Mouse (Mus musculus): ENCODE data around the gene Pgr. TPM values are rescaled to one million over a fixed set of nuclear protein-coding genes. Genes with fewer than 3 reads are reported as not detected.

Gene Pgr
- 2.5 and 2.7 TPM in 2 replicates for polyA plus RNA-seq (2014; fragmentation: Nextera tagmentation; extraction: Ambion mirVana)

DNA sequence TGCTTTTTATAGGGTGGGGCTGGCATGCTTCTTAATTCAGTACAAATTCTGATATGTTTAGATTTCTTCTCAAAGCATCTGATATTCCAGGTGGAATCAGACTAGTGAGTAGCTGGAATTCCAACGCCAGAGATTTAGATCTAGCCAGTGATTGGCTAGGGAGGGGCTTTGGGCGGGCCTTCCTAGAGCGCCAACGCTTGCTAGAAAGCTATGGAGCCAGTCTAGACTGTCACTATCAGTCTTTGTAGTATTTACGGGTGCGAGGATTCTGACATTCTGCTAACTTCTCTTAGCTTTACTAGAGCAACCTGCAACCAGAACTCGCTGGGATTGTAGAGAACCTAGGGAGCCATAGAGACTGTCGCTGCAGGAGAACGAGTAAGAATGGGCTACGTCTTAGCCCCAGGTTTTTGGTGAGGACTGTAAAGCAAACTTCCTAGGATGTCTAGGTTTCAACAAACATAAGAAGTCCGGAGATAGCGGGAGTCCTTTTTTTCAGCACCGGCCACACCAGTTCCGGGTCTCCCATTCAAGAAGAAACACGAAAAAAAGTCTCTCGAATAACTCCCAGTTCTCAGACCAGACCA is at the start of gene Pgr:
TSS of gene Pgr (plus strand) at position 218 of the 587 bp plus-strand sequence.
- WGBS = under 1% methylated on average over 16 of the region's 16 CpGs
- Histone ChIP-seq H3K4me1 (ENCODE audit: control insufficient read depth, insufficient read depth, low read length) (peaks cover 13% of the 10 kb centered on the region), H3K36me3 (ENCODE audit: control insufficient read depth, insufficient read depth, low read length) (no peaks in the 10 kb centered on the region), H3K4me3 (ENCODE audit: low read depth, low read length) (peak within 1 kb of the TSS; percentile 67), H3K4me2 (ENCODE audit: low read depth, low read length) (peak within 1 kb of the TSS; percentile 97), H3K9me3 (ENCODE audit: control insufficient read depth, low read length) (no peaks in the 10 kb centered on the region), H3K27ac (ENCODE audit: low read depth, low read length) (no peak within 1 kb of the TSS), H3K27me3 (ENCODE audit: control insufficient read depth, insufficient read depth, low read length) (peaks cover 19% of the 10 kb centered on the region), H3K9ac (replicated peaks; ENCODE audit: low read depth, low read length) (no peak within 1 kb of the TSS)
- ATAC-seq (ENCODE audit: low read depth) = peak; percentile 39; the same call in 1 of the 2 replicates

DNA sequence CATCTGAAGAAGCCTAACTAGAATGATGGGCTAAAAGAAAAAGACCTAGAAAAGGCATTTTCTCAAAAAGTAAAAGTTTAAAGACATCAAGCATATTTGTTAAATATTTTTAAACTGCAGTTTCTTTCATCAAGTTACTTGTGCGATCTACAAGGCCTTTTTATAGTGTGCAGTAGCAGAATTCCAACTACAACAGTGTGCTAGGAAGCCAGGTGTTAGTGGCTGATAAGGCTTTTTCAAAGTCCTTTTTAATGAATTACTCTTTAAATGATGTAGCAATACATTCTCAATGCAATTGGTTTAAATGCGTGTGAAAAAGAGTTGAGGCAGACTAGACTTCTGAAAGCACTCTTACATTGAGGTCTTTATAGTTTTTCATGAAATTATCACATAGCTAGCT is 42.2 kb upstream of the Pgr start:
- H3K27ac ChIP-seq (ENCODE audit: low read depth, low read length) = no peak overlapping the region
- H3K36me3 ChIP-seq (ENCODE audit: control insufficient read depth, insufficient read depth, low read length) = no peaks in the 10 kb centered on the region
- H3K9ac ChIP-seq (replicated peaks; ENCODE audit: low read depth, low read length) = no peak overlapping the region
- H3K4me1 ChIP-seq (ENCODE audit: control insufficient read depth, insufficient read depth, low read length) = no peaks in the 10 kb centered on the region
- H3K27me3 ChIP-seq (ENCODE audit: control insufficient read depth, insufficient read depth, low read length) = no peaks in the 10 kb centered on the region
- H3K9me3 ChIP-seq (ENCODE audit: control insufficient read depth, low read length) = no peaks in the 10 kb centered on the region
- H3K4me3 ChIP-seq (ENCODE audit: low read depth, low read length) = no peak overlapping the region
- 92% methylated on average over 2 of the region's 2 CpGs for WGBS
- no peak for ATAC-seq (ENCODE audit: low read depth)
- no peak overlapping the region for H3K4me2 ChIP-seq (ENCODE audit: low read depth, low read length)

DNA sequence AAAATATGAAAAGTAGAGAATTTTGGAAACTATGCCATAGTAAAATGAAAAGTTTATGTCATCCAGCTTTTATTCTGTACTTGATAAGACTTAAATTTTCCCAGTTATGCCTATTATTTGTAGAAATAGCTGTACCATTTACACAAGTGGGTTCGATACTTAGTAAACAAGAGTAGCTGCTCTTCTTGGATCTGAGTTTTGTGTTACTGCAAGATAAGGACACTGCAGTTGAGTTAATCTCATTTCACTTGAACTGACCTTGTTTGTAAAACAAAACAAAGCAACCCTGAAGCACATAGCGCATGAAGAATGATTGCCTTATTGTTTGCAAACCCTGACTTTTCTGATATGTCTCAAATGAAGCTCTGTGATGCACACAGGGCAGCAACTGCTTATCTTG is 31.1 kb upstream of the Pgr start:
- Histone ChIP-seq H3K27ac (ENCODE audit: low read depth, low read length) (no peak overlapping the region), H3K27me3 (ENCODE audit: control insufficient read depth, insufficient read depth, low read length) (no peaks in the 10 kb centered on the region), H3K4me3 (ENCODE audit: low read depth, low read length) (no peak overlapping the region), H3K4me2 (ENCODE audit: low read depth, low read length) (no peak overlapping the region), H3K4me1 (ENCODE audit: control insufficient read depth, insufficient read depth, low read length) (no peaks in the 10 kb centered on the region), H3K9me3 (ENCODE audit: control insufficient read depth, low read length) (no peaks in the 10 kb centered on the region), H3K36me3 (ENCODE audit: control insufficient read depth, insufficient read depth, low read length) (no peaks in the 10 kb centered on the region), H3K9ac (replicated peaks; ENCODE audit: low read depth, low read length) (no peak overlapping the region)
- WGBS = 85% methylated on average over 2 of the region's 2 CpGs
- ATAC-seq (ENCODE audit: low read depth) = no peak

DNA sequence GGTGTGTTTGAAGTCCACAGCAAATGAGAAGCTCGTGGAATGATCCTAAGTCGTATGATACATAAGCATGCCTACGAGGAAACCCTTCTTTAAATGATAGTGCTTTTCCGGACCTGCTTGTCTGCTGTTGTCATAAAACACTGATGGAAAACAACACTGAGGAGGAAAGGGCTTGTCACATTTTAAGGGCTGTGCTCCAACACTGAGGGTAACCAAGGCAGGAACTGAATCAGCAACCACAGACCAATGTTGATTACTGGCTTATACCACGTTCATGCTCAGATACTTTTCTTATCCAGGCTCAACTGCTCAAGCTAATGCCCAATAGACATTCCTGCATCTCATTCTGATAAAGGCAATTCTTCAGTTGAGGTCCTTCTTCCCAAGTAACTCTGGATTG is 4.4 kb upstream of the Pgr start:
- WGBS = 86% methylated on average over 5 of the region's 5 CpGs
- Histone ChIP-seq H3K27ac (ENCODE audit: low read depth, low read length) (no peak overlapping the region), H3K9me3 (ENCODE audit: control insufficient read depth, low read length) (no peaks in the 10 kb centered on the region), H3K4me2 (ENCODE audit: low read depth, low read length) (no peak overlapping the region), H3K9ac (replicated peaks; ENCODE audit: low read depth, low read length) (no peak overlapping the region), H3K27me3 (ENCODE audit: control insufficient read depth, insufficient read depth, low read length) (peaks cover 8% of the 10 kb centered on the region; the same call in 1 of the 2 replicates), H3K4me1 (ENCODE audit: control insufficient read depth, insufficient read depth, low read length) (peaks cover 3% of the 10 kb centered on the region), H3K36me3 (ENCODE audit: control insufficient read depth, insufficient read depth, low read length) (no peaks in the 10 kb centered on the region), H3K4me3 (ENCODE audit: low read depth, low read length) (no peak overlapping the region)
- ATAC-seq (ENCODE audit: low read depth) = no peak

DNA sequence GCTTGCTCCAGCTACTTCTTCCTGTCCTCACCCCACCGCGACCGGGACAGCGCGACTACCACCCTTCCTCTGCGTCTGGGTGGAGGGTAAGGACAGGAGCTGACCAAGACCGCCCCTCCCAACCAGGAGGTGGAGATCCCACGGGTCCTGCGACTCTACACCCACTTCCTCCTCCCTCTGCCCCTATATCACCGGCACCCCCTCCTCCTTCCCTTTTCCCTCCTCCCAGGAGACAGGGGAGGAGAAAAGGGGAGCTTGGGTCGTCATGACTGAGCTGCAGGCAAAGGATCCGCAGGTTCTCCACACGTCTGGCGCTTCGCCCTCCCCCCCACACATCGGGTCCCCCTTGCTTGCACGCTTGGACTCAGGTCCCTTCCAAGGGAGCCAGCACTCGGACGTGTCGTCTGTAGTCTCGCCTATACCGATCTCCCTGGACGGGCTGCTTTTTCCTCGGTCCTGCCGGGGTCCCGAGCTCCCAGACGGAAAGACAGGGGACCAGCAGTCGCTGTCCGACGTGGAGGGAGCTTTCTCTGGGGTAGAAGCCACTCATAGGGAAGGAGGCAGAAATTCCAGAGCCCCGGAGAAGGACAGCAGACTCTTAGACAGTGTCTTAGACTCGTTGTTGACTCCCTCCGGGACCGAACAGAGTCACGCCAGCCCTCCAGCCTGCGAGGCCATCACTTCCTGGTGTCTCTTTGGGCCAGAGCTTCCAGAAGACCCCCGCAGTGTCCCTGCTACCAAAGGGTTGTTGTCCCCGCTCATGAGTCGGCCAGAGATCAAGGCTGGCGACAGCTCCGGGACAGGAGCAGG is 775 bp downstream of the Pgr start:
- Histone ChIP-seq H3K27ac (ENCODE audit: low read depth, low read length) (no peak overlapping the region), H3K36me3 (ENCODE audit: control insufficient read depth, insufficient read depth, low read length) (no peaks in the 10 kb centered on the region), H3K4me1 (ENCODE audit: control insufficient read depth, insufficient read depth, low read length) (peaks cover 13% of the 10 kb centered on the region), H3K4me2 (ENCODE audit: low read depth, low read length) (peak overlapping the region; percentile 97), H3K9ac (replicated peaks; ENCODE audit: low read depth, low read length) (peak overlapping the region; percentile 68), H3K4me3 (ENCODE audit: low read depth, low read length) (peak overlapping the region; percentile 67), H3K9me3 (ENCODE audit: control insufficient read depth, low read length) (no peaks in the 10 kb centered on the region), H3K27me3 (ENCODE audit: control insufficient read depth, insufficient read depth, low read length) (peaks cover 19% of the 10 kb centered on the region)
- WGBS = under 1% methylated on average over 41 of the region's 41 CpGs
- peak; percentile 24; the same call in 1 of the 2 replicates for ATAC-seq (ENCODE audit: low read depth)

DNA sequence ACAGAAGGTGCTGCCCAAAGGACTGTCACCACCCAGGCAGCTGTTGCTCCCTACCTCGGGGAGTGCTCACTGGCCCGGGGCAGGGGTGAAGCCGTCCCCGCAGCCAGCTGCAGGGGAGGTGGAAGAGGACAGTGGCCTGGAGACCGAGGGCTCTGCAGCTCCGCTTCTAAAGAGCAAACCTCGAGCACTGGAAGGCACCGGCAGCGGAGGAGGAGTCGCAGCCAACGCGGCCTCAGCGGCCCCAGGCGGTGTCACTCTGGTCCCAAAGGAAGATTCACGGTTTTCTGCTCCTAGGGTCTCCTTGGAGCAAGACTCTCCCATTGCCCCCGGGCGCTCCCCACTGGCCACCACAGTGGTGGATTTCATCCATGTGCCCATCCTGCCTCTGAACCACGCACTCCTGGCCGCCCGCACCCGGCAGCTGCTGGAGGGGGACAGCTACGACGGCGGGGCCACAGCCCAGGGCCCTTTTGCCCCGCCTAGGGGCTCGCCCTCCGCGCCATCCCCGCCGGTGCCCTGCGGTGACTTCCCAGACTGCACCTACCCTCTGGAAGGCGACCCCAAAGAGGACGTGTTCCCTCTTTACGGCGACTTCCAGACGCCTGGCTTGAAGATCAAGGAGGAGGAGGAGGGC is 1.5 kb downstream of the Pgr start:
- ATAC-seq (ENCODE audit: low read depth) = peak; percentile 72
- H3K4me1 ChIP-seq (ENCODE audit: control insufficient read depth, insufficient read depth, low read length) = peaks cover 13% of the 10 kb centered on the region
- under 1% methylated on average over 36 of the region's 36 CpGs for WGBS
- H3K9ac ChIP-seq (replicated peaks; ENCODE audit: low read depth, low read length) = peak overlapping the region; percentile 68
- peak overlapping the region; percentile 39; the same call in 1 of the 2 replicates for H3K27ac ChIP-seq (ENCODE audit: low read depth, low read length)
- no peaks in the 10 kb centered on the region for H3K36me3 ChIP-seq (ENCODE audit: control insufficient read depth, insufficient read depth, low read length)
- peak overlapping the region; percentile 97 for H3K4me2 ChIP-seq (ENCODE audit: low read depth, low read length)
- peak overlapping the region; percentile 67 for H3K4me3 ChIP-seq (ENCODE audit: low read depth, low read length)
- H3K9me3 ChIP-seq (ENCODE audit: control insufficient read depth, low read length) = no peaks in the 10 kb centered on the region
- peaks cover 19% of the 10 kb centered on the region for H3K27me3 ChIP-seq (ENCODE audit: control insufficient read depth, insufficient read depth, low read length)

DNA sequence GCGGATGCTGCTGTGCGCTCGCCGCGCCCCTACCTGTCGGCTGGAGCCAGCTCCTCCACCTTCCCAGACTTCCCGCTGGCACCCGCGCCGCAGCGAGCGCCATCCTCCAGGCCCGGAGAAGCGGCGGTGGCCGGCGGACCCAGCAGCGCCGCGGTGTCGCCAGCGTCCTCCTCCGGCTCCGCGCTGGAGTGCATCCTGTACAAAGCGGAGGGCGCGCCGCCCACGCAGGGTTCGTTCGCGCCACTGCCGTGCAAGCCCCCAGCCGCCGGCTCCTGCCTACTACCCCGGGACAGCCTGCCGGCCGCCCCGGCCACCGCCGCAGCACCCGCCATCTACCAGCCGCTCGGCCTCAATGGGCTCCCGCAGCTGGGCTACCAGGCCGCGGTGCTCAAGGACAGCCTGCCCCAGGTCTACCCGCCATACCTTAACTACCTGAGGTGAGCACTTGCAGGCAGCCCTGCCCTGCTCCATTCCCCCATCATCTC is 2.1 kb downstream of the Pgr start:
- ATAC-seq (ENCODE audit: low read depth) = peak; percentile 86
- Histone ChIP-seq H3K27ac (ENCODE audit: low read depth, low read length) (peak overlapping the region; percentile 39), H3K36me3 (ENCODE audit: control insufficient read depth, insufficient read depth, low read length) (no peaks in the 10 kb centered on the region), H3K4me2 (ENCODE audit: low read depth, low read length) (peak overlapping the region; percentile 97), H3K27me3 (ENCODE audit: control insufficient read depth, insufficient read depth, low read length) (peaks cover 19% of the 10 kb centered on the region), H3K9me3 (ENCODE audit: control insufficient read depth, low read length) (no peaks in the 10 kb centered on the region), H3K4me3 (ENCODE audit: low read depth, low read length) (peak overlapping the region; percentile 67), H3K9ac (replicated peaks; ENCODE audit: low read depth, low read length) (peak overlapping the region; percentile 68), H3K4me1 (ENCODE audit: control insufficient read depth, insufficient read depth, low read length) (peaks cover 13% of the 10 kb centered on the region)
- WGBS = 0% methylated on average over 39 of the region's 49 CpGs

DNA sequence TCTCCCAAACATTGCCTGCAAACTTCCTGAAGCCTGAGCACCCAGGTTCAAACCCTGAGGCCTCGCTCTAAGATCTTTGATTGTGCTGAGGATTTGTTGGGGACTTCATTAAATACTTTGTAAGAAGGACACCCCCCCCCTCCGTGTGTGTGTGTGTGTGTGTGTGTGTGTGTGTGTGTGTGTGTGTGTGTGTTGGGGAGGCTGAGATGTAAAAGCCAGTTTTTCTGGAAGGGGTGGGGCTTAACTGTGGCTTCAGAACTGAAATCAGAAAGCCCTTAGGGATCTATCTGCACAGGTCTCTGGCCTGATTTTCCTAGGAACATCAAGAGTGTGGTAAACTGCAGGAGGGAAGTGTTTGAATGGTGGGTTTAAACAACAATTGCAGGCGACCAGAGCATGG is 2.6 kb downstream of the Pgr start:
- WGBS = 19% methylated on average over 3 of the region's 3 CpGs

More for the DNA sequence above, 2.6 kb downstream of the Pgr start:
- Histone ChIP-seq H3K9me3 (ENCODE audit: control insufficient read depth, low read length) (no peaks in the 10 kb centered on the region), H3K4me3 (ENCODE audit: low read depth, low read length) (peak overlapping the region; percentile 67), H3K4me2 (ENCODE audit: low read depth, low read length) (peak overlapping the region; percentile 97), H3K9ac (replicated peaks; ENCODE audit: low read depth, low read length) (peak overlapping the region; percentile 68; the same call in 1 of the 2 replicates), H3K27me3 (ENCODE audit: control insufficient read depth, insufficient read depth, low read length) (peaks cover 19% of the 10 kb centered on the region), H3K4me1 (ENCODE audit: control insufficient read depth, insufficient read depth, low read length) (peaks cover 13% of the 10 kb centered on the region), H3K36me3 (ENCODE audit: control insufficient read depth, insufficient read depth, low read length) (no peaks in the 10 kb centered on the region), H3K27ac (ENCODE audit: low read depth, low read length) (peak overlapping the region; percentile 39)
- no peak for ATAC-seq (ENCODE audit: low read depth)
